Mouse (Mus musculus) MEL (cell line): ENCODE measurements around the gene Pten. TPM values are rescaled to one million over a fixed set of nuclear protein-coding genes. Genes with fewer than 3 reads are reported as not detected.

ENCODE experiments used
- DNase-seq: peaks from one replicate; pipeline ENCODE4 v3.0.0; 2011; ENCODE audit warnings: low read depth, low spot score
- H3K27ac ChIP-seq: 2 replicates; pipeline ENCODE4 v1.5.1; 2012; ENCODE audit warnings: low read depth, mild to moderate bottlenecking, control low read depth, low read length, moderate library complexity; ENCODE audit not compliant: control insufficient read depth
- H3K27me3 ChIP-seq, 2 experiments: fragments of 150-350 bp in 1 of 2; sonication (generic) in 1 of 2; 2 replicates each; pipeline ENCODE4 v1.6.1; 2012; ENCODE audit warnings: low read length in 2 of 2, mild to moderate bottlenecking in 2 of 2, improper control_type of control experiment in 1 of 2, moderate library complexity in 1 of 2; ENCODE audit not compliant: insufficient read depth in 2 of 2, control insufficient read depth in 1 of 2
- H3K36me3 ChIP-seq, 2 experiments: 2 replicates each; pipeline ENCODE4 v1.6.1; 2012 to 2014; ENCODE audit warnings: low read length in 2 of 2, improper control_type of control experiment in 1 of 2, inconsistent platforms in 1 of 2, mild to moderate bottlenecking in 1 of 2; ENCODE audit not compliant: insufficient read depth in 2 of 2, control insufficient read depth in 1 of 2
- H3K4me1 ChIP-seq, 2 experiments: fragments of 150-350 bp in 1 of 2; sonication (generic) in 1 of 2; 2 replicates each; pipeline ENCODE4 v1.6.1; 2012; ENCODE audit warnings: low read length in 2 of 2, improper control_type of control experiment in 1 of 2, mild to moderate bottlenecking in 1 of 2; ENCODE audit not compliant: insufficient read depth in 2 of 2, control insufficient read depth in 1 of 2
- H3K4me3 ChIP-seq, 2 experiments: fragments of 150-350 bp in 1 of 2; sonication (generic) in 1 of 2; 2 replicates each; pipeline ENCODE4 v1.5.1; 2012; ENCODE audit warnings: low read depth in 2 of 2, low read length in 2 of 2, mild to moderate bottlenecking in 2 of 2, moderate library complexity in 2 of 2, control low read depth in 1 of 2, improper control_type of control experiment in 1 of 2; ENCODE audit not compliant: control insufficient read depth in 1 of 2, insufficient read depth in 1 of 2
- H3K79me2 ChIP-seq: 2 replicates; pipeline ENCODE4 v1.6.1; 2012; ENCODE audit warnings: mild to moderate bottlenecking, low read length, moderate library complexity; ENCODE audit not compliant: control insufficient read depth, poor library complexity, insufficient read depth
- H3K9ac ChIP-seq: 2 replicates; pipeline ENCODE4 v1.6.1; 2012; ENCODE audit warnings: low read depth, mild to moderate bottlenecking, control low read depth, low read length, moderate library complexity; ENCODE audit not compliant: control insufficient read depth, poor library complexity, severe bottlenecking
- H3K9me3 ChIP-seq: fragments of 150-350 bp; sonication (generic); replicated peaks from 2 replicates; pipeline ENCODE4 v1.6.1; 2012; ENCODE audit warnings: mild to moderate bottlenecking, low read length, improper control_type of control experiment, moderate library complexity; ENCODE audit not compliant: insufficient read depth
- CHD1 ChIP-seq: IDR thresholded peaks from 2 replicates; pipeline ENCODE4 v1.6.1; 2012; ENCODE audit warnings: low read depth, mild to moderate bottlenecking, inconsistent platforms, low read length, improper control_type of control experiment
- E2F4 ChIP-seq: IDR thresholded peaks from 2 replicates; pipeline ENCODE4 v1.6.1; 2011; ENCODE audit warnings: low read depth, low read length, improper control_type of control experiment, borderline replicate concordance
- KAT2A ChIP-seq: conservative IDR thresholded peaks from 2 replicates; pipeline ENCODE4 v1.6.1; 2012; ENCODE audit warnings: low read depth, low read length, improper control_type of control experiment, inconsistent platforms
- MAX ChIP-seq: IDR thresholded peaks from 2 replicates; pipeline ENCODE4 v1.6.1; 2011; ENCODE audit warnings: low read length, improper control_type of control experiment
- MAZ ChIP-seq: IDR thresholded peaks from 2 replicates; pipeline ENCODE4 v1.6.1; 2012; ENCODE audit warnings: low read depth, mild to moderate bottlenecking, inconsistent platforms, low read length, improper control_type of control experiment
- NELFE ChIP-seq: IDR thresholded peaks from 2 replicates; pipeline ENCODE4 v1.6.1; 2011; ENCODE audit warnings: low read depth, low read length, improper control_type of control experiment
- POLR2AphosphoS2 ChIP-seq: IDR thresholded peaks from 2 replicates; pipeline ENCODE4 v1.6.1; 2011; ENCODE audit warnings: low read length, improper control_type of control experiment
- RCOR1 ChIP-seq: IDR thresholded peaks from 2 replicates; pipeline ENCODE4 v1.6.1; 2012; ENCODE audit warnings: low read depth, mild to moderate bottlenecking, inconsistent platforms, low read length, improper control_type of control experiment
- SIN3A ChIP-seq: IDR thresholded peaks from 2 replicates; pipeline ENCODE4 v1.6.1; 2012; ENCODE audit warnings: low read length, improper control_type of control experiment, inconsistent platforms
- SMC3 ChIP-seq: IDR thresholded peaks from 2 replicates; pipeline ENCODE4 v1.6.1; 2011; ENCODE audit warnings: low read depth, low read length, improper control_type of control experiment
- TAL1 ChIP-seq: IDR thresholded peaks from 2 replicates; pipeline ENCODE4 v1.6.1; 2012; ENCODE audit warnings: mild to moderate bottlenecking, inconsistent platforms, low read length, moderate library complexity, mixed read lengths
- UBTF ChIP-seq: IDR thresholded peaks from 2 replicates; pipeline ENCODE4 v1.6.1; 2012; ENCODE audit warnings: low read depth, mild to moderate bottlenecking, inconsistent platforms, low read length, improper control_type of control experiment, moderate library complexity, borderline replicate concordance; ENCODE audit not compliant: insufficient read depth
- USF1 ChIP-seq: IDR thresholded peaks from 2 replicates; pipeline ENCODE4 v1.6.1; 2014; ENCODE audit warnings: low read depth, mild to moderate bottlenecking, inconsistent platforms, low read length, improper control_type of control experiment, moderate library complexity
- ZC3H11A ChIP-seq: IDR thresholded peaks from 2 replicates; pipeline ENCODE4 v1.6.1; 2012; ENCODE audit warnings: low read depth, mild to moderate bottlenecking, inconsistent platforms, low read length, improper control_type of control experiment
- ZKSCAN1 ChIP-seq: IDR thresholded peaks from 2 replicates; pipeline ENCODE4 v1.6.1; 2012; ENCODE audit warnings: low read depth, mild to moderate bottlenecking, inconsistent platforms, low read length, improper control_type of control experiment, moderate library complexity
- ZNF384 ChIP-seq: IDR thresholded peaks from 2 replicates; pipeline ENCODE4 v1.6.1; 2012; ENCODE audit warnings: low read depth, mild to moderate bottlenecking, inconsistent platforms, low read length, improper control_type of control experiment
- polyA plus RNA-seq, 2 experiments: library from polyadenylated mRNA; stranded (reverse) in 1 of 2; unstranded in 1 of 2; fragments of >175 nt in 1 of 2; fragments of >200 nt in 1 of 2; gene quantifications; 2 replicates each; pipeline versions ENCODE4 v1.2.1 to v1.2.4; 2012; ENCODE audit warnings: low replicate concordance in 2 of 2, low read depth in 1 of 2; ENCODE audit not compliant: insufficient read length in 2 of 2, insufficient read depth in 1 of 2, missing spikeins in 1 of 2
- total RNA-seq: library from RNA; depleted of rRNA; stranded (reverse); fragments of 300-350 nt; gene quantifications from 2 replicates; pipeline ENCODE4 v1.2.3, GENCODE M21; 2012

Pten gene
- total and polyA plus RNA-seq, 3 experiments, result 22.7 to 104 (median 35.8) TPM

DNA sequence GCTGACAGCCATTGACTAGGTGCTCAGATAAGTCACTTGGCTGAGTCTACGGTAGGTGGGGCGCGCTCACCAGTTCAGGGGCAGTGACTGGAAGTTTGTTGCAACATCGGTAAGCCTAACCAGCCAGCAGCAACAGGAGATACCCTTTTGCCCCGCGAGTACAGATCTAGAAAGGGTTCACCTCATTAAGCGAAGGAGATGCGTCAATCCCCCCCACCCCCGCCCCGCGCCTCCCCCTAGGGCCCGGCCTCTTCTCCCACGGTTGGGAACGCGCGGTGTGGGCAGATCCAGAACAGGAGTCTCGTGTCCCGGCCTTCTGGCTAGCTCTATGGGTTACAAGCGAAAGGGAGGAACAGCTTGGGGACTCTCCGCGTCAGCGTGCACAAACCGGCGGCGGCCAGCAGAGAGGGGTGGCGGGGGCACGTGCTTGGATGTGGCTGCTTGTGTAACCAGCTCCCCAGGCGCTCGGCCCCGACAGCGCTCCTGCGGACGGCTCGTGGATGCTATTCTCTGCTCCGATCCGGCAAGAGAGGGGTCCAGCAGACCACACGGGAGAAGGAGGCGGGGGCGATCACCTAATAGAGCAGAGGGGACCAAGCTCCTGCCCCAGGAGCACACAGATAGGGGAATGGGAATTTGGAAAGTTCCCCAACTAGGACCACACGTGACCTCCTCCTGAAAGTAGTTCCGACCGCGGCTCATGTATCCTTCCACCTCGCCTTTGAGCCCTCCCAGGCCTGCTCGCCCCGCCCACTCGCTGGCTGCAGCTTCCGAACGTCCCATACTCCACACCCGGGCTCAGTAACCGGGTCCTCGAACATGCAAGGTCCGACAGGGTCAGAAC, 1.3 kb upstream of the Pten start (continued):
- TF ChIP-seq MAX, result peak; percentile 94
- no peak for TF ChIP-seq TAL1
- TF ChIP-seq ZNF384, result no peak
- TF ChIP-seq KAT2A, result peak; percentile 91
- peak; percentile 52; the same call in 1 of the 2 replicates for TF ChIP-seq UBTF

GRCm38 (mm10) chr19:32756636-32756899, 729 bp upstream of the Pten start:
- peak overlapping the region; percentile 84 to 95 for H3K4me3 ChIP-seq
- H3K9me3 ChIP-seq, result no peaks in the 10 kb centered on the region
- peaks cover 0 to 5% of the 10 kb centered on the region in 2 experiments; a peak in 2 of 4 replicates for H3K4me1 ChIP-seq
- TF ChIP-seq ZKSCAN1, result no peak
- peak; percentile 10; the same call in 1 of the 2 replicates for TF ChIP-seq SIN3A
- no peak for TF ChIP-seq RCOR1
- no peak for TF ChIP-seq POLR2AphosphoS2
- TF ChIP-seq CHD1, result 0 out of 2 replicates have a peak, but pooled peaks have one; percentile 29
- TF ChIP-seq ZC3H11A, result 0 out of 2 replicates have a peak, but pooled peaks have one; percentile 7
- TF ChIP-seq SMC3, result peak; percentile 7; the same call in 1 of the 2 replicates
- 0 out of 2 replicates have a peak, but pooled peaks have one; percentile 21 for TF ChIP-seq E2F4
- TF ChIP-seq MAZ, result peak; percentile 3; the same call in 1 of the 2 replicates
- no peak for TF ChIP-seq NELFE
- no peak for TF ChIP-seq USF1
- H3K36me3 ChIP-seq, result peaks cover 1 to 13% of the 10 kb centered on the region in 2 experiments; a peak in 3 of 4 replicates
- H3K27me3 ChIP-seq, result no peaks in the 10 kb centered on the region
- H3K79me2 ChIP-seq, result peaks cover 35% of the 10 kb centered on the region
- no peak for DNase-seq
- H3K27ac ChIP-seq, result peak overlapping the region; percentile 55
- peak overlapping the region; percentile 80 for H3K9ac ChIP-seq
